Mouse (Mus musculus) granulocyte monocyte progenitor cell, adult 5-6 weeks (primary cell): ENCODE results near the gene Dlx6. TPM values are rescaled to one million over a fixed set of nuclear protein-coding genes. Genes with fewer than 3 reads are reported as not detected.
A peak's percentile ranks its signal among the peaks of the same experiment; 100 is the strongest.

ENCODE experiments used
- ATAC-seq: replicated peaks from 2 replicates; pipeline ENCODE4 v1.8.0; 2016; ENCODE audit warnings: mild to moderate bottlenecking, moderate TSS enrichment, inconsistent platforms; ENCODE audit not compliant: poor library complexity, severe bottlenecking
- total RNA-seq, 2 experiments: library from RNA; stranded (forward) in 1 of 2; stranded (reverse) in 1 of 2; fragments of 200-712, 200-1000 nt in 1 of 2; fragments of >200 nt in 1 of 2; fragmentation: Nextera tagmentation in 1 of 2; gene quantifications; 2 replicates each; pipeline ENCODE4 v1.2.3; 2014 to 2017

Dlx6 gene
- total RNA-seq, 2 experiments from 2014 or later: not detected

DNA sequence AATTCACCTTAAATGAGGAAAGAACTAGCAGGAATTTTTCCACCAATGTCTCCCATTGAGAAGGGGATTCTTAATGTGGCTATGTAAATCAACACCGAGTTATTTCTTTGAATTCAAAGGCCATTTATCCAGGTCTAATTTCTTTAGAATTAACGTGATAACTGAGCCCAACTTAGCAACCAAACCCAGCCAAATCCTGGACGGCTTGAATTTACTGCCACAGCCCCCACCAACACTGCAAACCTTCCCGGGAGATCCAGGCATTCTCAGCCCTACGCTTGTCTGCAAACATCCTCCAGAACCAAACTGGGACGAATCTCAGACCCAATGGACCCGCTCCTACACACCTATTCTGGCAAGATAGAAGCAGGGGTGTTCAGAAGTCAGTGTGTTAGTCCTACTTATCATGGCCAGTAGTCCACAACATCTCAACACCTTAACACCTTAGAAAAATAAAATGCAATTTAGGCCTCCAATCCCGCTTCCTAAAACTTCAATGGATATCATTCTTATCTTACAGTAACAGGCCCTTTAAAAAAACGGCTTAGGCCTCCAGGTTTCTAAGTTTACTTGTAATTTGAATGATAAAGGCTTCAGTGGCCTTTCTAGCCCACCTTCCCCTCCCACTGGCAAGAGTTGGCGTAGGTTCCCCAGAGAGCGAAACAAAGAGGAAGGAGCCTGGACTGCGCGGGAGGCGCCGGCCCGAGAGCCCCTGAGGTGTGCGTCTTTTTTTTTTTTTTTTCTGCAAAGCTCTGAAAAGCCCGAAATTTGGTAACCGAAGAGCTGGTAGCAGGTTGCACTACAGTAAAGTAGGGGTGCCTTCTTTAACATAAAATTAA, 3.8 kb upstream of the Dlx6 start:
- peak; percentile 40; the same call in 1 of the 2 replicates for ATAC-seq

DNA sequence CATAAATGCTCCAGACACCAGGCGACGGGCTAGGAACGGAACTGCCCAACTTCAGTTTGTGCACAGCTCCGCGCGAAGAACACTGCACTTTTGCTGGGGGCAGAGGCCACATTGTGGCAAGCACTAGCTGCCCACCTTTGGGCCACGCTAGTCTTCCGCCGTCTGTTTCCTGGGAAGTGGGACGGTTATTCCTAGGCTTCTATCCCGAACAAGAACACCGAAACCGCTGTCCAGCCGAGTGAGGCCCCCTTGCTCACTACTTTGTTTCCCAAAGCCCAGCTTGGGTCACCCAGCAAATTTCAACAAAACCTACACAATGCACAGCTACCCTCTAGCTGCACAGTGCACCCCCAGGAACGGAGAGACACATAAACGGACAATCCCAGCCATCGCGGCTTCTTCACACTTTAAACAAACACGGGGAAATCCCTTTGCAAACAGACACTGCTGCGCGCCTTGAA, 3.2 kb upstream of the Dlx6 start:
- no peak for ATAC-seq

DNA sequence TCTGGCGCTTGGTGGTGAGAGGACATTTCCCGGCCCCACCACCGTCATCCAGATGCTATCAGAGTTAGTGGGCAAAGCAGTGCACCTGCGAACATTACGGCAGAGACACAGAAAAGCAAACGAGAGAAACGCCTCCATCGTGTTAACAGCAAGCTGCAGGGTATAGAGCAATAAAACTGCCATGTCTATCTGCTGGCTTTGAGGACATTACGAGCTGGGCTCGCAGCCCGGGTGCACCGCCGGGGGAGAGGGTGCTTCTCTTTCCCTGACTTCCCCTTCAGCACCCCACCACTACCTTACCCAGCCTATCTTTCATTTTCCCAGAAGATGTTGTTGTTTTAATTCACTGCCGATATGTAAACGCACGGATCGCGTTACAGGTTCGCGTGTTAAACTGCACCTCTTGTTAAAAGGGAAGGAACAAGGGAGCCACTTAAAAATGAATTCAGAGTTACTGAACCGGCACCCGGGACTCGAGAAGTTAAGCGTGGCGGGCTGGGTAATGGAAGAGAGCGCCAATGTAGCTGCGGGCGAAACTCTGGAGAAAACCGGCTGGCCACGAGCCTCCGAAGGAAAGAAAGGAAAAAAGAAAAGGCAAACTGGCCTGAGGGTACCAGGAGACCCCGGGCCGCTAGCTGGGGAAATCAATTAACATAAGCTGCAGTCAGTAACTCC, 2.6 kb upstream of the Dlx6 start:
- ATAC-seq: peak; percentile 26; the same call in 1 of the 2 replicates

DNA sequence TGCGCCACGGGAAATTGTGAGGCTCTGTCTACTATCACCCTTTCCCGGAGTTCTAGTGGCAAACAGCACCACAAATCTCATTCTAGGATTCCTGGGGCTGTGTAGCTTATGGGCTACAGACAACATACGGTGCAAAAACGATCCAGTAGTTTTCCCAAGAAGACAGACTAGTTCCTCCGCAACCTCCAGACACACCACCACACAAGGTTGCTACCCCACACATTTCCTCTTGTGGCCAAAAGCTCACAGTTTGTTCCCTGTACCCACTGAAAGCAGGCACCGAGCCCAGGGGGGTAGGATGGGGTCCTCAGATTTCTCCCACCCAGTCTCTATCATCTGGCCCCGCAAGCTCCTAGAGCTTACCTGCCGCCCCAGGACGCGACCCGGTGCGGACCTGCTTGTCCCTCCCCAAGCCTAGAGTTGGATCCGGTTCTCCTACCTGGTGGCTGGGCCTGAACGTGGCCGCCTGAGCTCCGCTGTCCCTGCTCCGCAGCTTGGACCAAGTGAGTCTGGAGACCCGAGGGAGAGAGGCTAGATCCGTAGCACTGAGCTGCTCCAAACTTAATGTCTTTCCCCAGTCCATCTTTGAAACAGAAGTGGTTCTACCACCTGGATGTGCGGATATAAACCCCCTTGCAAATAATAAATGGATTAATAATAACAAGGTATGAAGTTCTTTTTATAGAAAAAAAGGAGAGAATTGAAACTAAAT, 1.9 kb upstream of the Dlx6 start:
- ATAC-seq: no peak

DNA sequence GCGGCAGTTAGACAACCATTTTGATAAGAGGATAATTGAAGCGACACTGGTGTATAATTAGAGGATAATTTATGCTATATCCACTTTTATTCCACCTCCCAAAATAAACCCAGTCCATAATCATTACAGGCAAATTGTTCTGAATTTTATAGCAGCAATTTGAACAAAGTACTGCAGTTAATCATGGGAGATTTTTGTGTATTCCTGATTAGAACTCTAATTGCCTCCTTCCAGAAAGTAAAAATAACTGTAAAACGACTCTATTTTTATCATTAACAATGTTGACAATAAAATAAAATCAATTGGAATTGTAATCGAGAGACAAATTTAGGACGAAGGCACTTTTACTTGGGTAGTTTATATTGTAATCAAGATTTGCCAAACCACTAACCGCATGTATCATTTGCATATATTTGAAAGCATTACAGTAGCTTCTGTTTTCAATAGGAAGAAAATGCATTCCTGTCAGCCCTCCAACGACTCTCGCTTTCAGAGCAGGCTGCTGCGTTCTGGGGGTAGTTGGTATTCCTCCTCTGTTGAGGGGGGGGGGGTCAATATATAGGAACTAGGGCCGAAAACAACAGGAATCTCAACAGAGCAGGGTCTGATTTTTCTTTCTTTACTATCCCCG, 1.2 kb upstream of the Dlx6 start:
- ATAC-seq: no peak

DNA sequence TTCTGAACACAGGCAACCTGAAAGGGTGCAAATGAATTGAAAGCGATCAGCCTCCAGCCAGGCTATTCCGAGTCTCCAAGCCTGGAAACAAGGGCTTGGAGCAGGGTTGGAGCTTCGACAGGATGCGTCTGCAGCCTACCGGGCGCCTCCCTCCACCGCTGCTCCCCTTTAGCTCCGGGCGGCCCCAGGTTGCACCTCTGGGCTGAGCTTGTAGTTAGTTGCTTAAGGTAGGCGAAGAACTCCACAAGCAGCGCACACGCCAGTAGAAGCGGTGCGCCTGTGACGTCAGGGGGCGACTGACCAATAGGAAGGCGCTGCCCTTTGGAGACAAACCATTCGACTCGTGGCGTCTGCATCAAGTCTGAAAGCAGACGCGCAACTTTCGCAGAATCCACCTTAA, 523 bp upstream of the Dlx6 start:
- no peak for ATAC-seq

DNA sequence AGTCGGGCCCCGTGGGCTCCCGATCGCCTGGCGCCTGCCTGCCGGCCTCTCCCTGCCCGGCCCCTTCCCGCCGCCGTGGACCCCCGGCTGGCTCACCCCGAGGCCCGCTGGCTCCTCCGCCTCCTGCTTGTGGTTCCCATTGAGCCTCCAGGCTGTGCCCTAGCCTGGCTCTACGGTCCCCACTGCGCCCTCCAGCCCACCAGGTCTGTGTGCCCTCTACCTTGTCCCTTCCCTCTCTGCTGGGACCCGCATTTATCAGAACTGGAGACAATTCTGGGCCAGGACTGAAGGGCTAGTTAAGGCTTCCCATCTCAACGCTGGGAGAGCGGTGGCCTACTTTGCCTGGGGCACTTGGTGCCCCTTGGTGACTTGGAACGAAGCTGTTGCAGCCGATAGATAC, 821 bp downstream of the Dlx6 start:
- ATAC-seq: no peak

DNA sequence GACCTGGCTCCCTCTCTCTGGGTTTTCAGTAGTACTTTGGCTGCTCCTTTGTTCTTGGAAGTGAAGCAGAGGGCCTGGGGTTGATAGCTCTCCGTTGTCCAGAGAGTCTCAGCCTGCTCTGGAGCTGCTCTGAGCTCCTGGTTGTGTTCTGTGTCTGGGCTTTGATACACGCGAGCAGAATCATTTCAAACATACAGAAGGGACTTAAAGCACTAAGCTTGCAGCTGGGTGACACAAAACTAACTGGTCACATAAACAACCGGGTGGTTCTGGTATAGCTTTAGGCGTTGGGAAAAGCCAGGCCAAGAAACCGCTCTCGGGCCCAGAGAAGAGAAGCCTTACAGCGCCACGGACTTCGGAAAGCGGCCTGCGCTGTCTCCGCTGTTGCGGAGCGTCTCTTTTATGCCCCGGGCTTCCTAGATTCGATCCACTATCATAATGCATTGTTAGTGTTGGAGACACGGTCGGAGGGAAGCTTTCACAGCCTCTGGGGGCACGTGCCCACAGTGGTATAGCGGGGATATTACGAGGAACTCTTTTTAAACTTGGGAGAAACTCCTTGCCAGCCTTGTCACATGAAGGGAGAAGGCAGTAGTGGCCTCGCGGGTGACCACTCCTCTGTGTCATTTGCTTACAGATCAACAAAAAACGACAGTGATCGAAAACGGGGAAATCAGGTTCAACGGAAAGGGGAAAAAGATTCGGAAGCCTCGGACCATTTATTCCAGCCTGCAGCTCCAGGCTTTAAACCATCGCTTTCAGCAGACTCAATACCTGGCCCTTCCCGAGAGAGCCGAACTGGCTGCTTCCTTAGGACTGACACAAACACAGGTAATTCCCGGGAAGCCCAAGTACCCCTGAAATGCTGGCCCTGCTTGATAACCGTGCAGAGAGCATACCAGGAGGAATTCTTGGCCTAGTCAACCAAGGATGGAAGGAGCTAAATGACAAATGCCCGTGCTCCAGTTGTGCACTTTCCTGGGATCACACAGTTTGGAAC, 1.6 kb downstream of the Dlx6 start:
- ATAC-seq: no peak; the same call in 1 of the 2 replicates

DNA sequence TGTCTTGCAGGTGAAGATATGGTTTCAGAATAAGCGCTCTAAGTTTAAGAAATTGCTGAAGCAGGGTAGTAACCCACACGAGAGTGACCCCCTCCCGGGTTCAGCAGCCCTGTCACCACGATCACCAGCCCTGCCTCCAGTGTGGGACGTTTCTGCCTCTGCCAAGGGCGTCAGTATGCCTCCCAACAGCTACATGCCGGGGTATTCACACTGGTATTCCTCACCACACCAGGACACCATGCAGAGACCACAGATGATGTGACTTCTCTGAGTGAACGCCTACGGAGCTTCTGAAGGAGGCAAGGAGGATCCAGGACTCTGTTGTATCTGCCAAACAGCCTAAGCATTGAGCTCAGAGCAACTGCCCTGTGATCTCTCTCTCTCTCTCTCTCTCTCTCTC, 3.9 kb downstream of the Dlx6 start:
- no peak for ATAC-seq

DNA sequence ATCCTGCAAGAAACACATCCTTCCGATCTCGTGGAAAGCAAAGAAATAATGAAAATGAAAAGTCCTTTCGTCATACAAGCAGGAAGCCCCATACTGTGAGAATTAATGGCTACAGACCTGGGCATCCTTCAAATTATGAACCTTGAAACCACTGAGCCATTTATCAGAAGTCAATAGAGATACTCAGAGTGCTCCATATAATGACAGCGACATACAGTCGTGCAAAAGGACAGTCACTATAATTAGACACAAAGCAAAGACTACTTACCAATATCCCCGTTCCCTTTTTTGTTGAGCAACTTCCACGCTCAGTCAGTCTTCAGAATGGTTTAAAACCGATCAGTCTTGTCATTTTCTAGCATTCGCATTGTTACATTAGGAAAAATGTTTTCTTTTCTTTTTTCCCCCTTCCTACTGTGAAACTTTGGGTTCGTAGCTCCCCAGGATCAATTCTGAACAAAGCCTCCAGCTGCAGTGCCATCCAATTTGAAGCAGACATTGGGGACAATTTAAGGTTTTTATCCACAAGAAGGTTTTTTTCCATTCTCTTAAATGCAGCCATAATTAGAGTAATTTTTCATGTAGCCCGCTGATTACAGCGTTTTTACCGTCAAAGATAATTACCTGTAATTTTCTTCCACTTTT, 6.0 kb downstream of the Dlx6 start:
- ATAC-seq: no peak

DNA sequence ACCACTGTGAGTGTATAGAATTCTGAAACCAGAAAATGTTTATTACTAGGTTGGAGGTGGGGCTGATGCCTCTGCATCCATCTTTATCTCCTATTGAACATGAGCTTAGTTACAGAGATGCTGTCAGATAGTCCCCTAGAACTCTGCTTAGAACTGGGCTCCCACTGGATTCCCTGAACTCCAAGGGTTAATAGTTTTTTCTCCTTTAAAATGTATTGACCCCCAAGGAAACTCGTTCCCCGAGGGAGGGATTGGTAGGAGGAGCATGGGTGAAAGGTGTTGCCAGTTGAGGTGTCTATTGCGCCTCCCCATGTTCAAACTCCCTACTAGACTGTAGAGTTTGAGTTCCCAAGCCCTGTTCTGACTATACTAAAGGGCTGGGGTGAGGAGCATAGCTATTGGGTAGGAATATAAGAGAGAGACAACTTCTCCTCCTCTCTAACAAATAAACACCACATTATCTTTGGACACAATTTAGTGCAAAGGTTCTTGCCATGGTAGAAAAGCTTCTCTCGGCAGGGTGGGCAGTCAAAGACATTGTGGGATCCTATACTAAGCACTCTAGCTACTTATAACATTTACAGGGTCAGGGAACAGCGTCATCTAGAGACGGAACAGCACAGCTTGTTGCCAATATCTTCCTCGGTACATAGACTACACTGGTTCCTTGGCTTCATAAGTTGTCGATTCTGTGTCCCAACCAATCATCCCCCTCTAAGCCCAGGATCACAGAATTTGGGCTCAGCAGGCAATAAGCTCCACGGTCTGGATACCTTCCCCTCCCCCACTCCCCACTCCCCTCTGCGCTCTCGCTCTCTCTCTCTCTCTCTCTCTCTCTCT, 7.0 kb downstream of the Dlx6 start:
- ATAC-seq: no peak

DNA sequence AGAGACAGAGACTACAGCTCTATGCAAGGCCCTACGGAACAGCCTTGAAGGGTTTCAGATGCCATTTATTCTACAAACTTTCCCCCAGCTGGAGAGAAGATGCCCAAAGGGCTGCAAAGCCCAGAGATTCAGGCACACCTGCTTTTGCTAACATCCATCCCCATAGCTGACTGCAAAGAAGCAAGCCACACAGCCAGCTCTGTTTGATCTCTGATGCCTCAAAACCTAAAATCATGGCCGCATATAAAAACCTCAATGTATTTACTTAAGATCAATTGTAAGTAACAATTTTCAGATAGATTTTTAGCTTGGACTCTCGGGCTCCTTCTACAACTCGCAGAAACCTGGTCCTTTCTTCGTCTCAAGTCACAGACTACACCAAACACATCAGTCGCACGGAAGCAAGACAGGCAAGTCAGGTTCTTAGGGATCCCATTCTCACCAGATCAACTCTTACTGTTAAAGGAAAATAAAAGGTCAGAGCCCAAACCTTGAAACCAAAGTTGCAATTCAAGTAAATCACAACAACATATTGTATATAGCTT, 7.8 kb downstream of the Dlx6 start:
- no peak for ATAC-seq

DNA sequence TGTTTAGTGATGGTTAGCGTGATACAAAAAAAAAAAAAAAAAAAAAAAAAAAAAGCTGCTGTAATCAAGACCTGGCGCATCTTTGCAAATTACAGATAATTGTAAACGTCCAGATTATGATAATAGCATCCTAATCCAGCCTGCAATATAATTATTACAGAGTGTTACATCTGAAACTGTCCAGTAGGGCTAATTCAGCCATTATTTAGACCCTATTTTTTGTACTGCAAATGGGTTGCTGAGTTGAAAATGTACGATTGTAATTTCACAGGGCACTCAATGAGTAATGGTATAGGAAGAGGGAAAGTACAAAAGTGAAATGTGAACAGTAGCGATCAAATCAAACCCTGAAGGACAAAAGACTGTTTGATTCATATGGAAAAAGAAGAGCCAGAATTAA, 8.6 kb downstream of the Dlx6 start:
- no peak for ATAC-seq

DNA sequence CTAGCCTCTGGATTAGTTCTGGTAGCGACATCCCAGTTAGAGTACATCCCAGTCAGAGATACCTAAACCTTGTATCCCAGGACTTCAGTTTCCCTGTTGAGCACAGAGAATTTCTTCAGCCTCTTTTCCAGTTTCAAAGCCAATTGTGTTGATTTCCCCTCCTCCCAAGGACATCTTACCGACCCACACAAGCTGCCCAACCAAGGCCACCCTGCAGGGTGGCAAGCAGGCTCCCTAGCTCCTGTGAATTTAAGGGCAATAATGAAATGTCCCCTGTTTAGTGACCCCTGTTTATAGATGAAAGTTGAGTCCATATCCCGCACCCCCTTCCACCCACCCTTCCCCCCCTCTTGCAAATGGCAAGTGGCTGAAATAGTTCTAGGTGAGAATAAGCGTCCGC, 9.7 kb downstream of the Dlx6 start:
- no peak for ATAC-seq

DNA sequence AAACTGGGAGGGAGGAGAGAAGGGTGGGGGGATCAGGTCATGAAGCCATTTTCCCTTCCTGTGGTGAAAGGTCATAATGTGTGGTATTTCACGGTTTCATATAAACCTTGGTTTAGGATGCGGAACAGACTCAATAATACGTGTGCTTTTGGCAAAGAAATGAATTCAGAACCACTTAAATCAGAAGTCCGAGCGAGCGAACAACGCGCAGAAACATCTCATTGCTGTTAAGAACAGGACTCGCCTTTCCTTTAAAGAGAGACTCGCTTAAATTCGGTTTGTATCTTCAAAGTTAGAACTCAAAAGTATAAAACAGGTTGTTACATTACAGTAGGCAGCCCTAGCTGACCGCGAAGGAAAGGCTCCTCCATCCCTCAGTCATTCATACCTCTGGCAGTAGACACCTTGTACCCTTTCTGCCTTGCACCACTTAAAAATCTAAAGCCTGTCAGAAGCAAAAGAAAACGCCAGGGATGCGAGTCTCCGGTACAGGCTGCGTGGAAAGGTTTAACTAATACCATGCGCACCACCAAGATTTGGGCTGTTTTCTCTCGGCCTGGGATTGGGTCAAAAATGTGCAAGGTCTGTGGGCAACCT, 10.4 kb downstream of the Dlx6 start:
- ATAC-seq: no peak

DNA sequence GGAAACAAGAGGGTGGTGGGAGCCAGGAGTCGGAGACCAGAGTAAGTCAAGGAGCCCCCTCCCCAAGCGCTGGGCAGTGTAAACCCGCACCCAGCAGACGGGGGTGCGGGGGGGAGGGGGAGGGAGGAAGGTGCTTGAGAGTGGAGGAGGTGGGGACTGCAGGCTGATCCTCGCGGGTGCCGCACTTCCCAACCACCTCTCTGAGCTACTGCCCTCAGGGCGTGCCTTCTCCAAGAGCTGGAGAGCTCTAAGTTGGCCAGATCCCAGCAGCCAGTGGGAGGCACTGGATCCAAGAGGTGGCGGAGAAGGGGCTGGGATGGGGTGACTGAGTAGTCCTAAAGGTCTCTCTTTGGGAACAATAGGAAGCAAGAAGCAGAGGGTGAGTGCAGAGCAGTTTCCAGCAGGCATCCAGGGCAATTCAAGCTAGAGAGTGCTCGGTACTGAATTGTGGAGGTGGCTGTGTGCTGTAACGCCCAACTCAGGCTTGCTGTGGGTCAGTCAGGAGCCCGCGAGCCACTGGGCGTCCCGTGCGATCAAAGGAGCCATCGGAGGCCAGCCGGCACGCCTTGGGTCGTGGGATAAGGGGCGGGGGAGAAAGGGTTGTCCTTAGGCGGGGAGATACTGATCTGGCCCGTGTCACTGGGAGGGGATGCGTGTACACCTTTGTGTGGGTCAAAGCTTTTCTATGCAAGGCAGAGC, 11.1 kb downstream of the Dlx6 start:
- ATAC-seq: no peak

DNA sequence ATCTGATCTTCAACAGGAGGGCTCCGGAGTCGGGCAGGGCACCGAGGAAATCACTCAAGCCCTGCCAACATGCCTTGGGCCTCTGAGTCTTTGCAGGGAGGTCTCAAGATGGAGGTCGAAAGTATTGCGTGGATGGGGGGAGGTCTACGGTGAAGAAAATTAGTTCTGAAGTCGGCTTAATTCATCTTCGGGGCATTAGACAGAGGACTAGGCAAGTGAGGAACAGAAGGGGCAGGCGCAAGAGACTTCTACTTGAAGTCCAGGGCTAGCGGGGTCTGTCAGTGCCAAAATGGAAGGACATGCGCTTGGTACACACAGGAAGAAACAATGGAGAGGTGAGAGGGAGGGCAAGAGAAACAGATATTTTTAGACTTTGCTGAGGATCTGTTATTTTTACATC, 12.0 kb downstream of the Dlx6 start:
- ATAC-seq: no peak
